Mouse (Mus musculus) embryonic fibroblast, embryonic 13.5 days (primary cell): Measurements from ENCODE around the gene Acot1.
"Not testable (repeated sequence)": the region's sequence is repeated elsewhere in the genome, so short reads cannot be mapped to it uniquely, and the experiment has no call there.

ENCODE experiments used
- CTCF ChIP-seq: IDR thresholded peaks from 2 replicates; pipeline ENCODE4 v1.5.1; 2011; ENCODE audit warnings: mild to moderate bottlenecking, control low read depth, low read length, moderate library complexity, borderline replicate concordance; ENCODE audit not compliant: insufficient read depth
- POLR2A ChIP-seq: IDR thresholded peaks from 2 replicates; pipeline ENCODE4 v1.6.1; 2011; ENCODE audit warnings: low read depth, mild to moderate bottlenecking, control low read depth, low read length, moderate library complexity

DNA sequence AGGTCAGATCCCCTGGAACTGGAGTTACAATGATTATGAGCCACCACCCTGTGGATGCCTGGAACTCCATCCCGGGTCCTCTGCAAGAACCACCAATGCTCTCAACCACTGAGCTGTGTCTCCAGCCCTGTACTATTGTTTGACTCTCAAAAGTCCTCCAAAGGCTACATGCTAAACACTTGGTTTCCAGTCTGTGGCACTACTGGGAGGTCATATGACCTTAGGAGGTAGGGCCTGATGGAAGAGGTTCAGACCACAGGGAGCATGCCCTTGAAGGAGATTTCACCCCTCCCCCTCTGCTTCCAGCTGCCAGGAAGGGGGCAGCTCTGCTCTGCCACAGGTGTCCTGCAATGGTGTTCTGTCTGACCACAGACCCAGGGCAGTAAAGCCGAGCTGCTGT, 24.0 kb downstream of the Acot1 start:
- TF ChIP-seq CTCF, POLR2A: not testable (repeated sequence)
